Mouse (Mus musculus) MN1 (cell line): ENCODE data around the gene Dtx3.
A peak's percentile ranks its signal among the peaks of the same experiment; 100 is the strongest.
"Not testable (repeated sequence)": the region's sequence is repeated elsewhere in the genome, so short reads cannot be mapped to it uniquely, and the experiment has no call there.

Experiments used
- DNase-seq: peaks from one replicate; pipeline ENCODE4 v3.0.0-alpha.2; 2016; ENCODE audit warnings: low spot score

Dtx3 gene

DNA sequence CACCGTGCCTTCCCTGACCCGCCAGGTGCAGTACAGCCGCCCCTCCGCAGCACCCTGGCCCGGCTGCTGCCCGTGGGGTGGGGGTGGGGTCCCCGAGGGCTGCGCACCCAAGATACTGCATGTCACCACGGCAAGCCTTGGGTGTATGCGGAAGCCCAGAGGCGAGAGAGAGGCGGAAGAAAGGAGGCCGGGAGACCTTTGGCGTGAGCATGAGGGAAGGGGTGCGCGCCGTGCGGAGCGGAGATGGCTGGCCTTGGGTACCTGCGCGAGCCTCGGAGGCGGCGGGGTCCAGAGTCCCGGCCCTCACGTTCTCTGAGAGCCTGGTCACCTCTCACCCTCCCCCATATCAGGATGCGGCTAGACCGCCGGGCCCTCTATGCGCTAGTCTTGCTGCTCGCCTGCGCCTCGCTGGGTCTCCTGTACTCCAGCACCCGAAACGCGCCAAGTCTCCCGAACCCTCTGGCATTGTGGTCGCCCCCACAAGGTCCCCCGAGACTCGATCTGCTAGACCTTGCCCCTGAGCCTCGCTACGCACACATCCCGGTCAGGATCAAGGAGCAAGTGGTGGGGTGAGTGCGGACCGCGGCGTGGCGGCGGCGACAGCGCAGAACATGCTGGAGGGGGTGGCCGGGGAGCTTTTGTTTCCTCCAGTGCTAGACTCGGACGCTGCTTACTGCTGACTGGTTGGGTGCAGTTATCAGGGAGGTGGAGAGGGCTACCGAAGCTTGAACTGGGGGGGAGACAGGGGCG is 29.7 kb downstream of the Dtx3 start:
- no peak for DNase-seq

DNA sequence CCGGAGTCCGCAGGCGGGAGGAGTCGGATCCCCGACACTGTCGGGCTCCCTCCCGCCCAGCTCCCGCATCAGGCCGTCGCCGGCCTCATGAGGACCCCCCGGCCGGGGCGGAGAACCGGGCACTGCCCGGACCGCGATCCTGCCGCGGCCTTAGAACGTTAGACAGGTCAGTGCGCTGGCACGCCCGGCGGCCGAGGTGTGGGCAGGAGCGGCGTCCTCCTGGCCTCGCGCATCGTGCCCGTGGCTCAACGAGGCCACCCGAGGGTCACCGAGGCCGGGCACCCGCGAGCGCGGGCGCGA is 30.2 kb downstream of the Dtx3 start:
- DNase-seq, result no peak

DNA sequence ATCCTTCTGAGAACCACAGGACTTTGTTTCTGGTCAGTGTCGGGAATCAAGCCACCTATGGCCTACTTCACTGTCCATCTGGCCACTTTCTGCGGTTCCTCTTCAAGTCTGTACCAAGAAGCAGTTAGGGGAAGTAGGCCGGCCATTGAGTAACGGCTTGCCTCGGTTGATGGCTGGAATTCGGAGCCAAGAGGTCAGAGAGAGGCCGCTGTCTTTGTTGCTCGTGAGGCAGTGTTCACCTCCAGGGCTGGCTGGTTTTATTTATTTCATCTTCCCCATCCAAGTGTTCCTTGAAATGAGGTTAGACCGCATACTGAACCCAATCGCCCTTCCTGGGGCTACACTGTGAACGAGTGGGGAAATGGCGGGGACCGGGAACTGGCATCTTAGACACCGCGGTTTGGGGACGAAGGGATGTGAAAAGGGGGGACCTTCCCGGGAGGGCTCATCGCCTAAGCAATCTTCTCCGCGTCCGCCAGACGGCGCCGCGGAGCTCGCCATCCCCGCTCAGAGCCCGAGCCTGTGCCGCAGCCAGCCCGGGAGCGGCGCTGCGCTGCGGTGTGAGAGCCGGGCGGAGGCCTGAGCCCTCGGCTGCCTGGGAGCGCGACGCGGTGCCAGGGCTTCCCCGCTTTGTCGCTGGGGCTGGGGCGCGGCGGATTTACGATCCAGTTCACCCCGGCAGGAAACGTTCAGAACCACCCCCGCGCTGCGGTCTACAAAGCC is 30.7 kb downstream of the Dtx3 start, which contains the start of gene B4galnt1:
TSS of gene B4galnt1 (plus strand) at position 595 of the 723 bp plus-strand sequence.
- DNase-seq, result peak; percentile 45

DNA sequence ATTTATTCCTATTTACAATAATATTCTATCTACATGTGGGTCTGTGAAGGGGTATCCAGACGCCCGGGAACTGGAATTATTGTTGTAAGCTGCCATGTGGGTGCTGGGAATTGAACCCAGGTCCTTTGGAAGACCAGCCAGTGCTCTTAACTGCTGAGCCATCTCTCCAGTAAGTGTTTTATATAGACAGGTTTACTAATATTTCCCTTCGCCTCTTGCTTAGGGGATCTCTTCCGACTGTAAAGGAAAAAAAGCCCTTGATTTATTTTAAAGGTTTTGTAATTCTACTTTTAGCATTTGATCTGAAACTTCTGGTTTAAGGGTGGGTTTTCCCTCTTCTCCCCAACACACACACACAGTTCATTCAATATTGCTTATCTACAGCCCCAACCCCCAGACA is 31.3 kb downstream of the Dtx3 start:
- DNase-seq, result no peak

DNA sequence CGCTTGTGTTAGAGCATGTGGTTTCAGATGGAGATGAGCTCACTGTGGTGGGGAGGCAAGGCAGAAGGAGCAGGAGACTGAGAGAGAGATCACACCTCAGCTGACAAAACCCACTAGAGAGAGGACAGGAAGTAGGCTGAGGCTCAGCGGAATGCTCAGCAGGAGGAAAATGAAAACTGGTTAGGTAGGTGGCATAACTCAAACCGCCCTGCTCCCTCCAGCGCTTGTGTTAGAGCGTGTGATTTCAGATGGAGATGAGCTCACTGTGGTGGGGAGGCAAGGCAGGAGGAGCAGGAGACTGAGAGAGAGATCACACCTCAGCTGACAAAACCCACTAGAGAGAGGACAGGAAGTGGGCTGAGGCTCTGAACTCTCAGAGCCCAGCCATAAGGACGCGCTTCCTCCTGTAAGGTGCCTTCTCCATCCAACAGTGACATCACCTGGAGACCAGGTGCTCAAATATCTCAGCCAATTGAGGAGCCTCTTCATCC is 32.7 kb downstream of the Dtx3 start:
- DNase-seq, result not testable (repeated sequence)

DNA sequence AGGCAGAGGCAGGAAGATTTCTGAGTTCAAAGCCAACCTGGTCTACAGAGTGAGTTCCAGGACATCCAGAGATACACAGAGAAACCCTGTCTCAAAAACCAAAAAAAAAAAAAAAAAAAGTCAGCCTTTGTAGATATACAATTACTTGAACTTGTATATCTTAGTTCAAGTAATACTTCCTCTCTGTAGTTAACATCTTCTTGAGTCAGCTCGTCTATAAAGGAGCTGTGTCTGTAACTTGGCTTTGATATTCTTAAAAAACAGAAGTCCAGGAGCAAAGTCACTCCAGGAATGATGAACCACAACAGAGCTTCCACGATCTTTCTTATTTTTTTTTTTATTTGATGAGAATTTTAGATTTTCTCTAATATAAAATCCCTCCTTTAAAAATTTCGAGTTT is 34.8 kb downstream of the Dtx3 start:
- no peak for DNase-seq

DNA sequence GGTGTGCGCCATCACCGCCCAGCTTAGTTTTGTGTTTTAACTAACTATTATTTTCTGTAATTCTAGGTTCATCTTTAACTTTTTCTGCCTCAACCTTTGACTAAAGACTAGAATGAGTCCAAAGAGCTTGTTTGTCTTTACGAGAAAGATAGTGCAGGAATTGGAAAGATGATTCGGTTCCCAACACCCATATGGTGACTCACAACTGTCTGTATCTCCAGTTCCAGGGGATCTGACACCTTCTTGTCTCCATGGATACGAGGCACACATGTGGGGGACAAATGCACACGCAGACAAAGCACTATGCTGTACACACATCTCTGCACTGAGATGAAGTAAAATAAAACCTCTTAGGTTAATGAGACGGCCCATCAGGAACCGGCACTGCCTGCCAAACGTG is 35.4 kb downstream of the Dtx3 start:
- no peak for DNase-seq

DNA sequence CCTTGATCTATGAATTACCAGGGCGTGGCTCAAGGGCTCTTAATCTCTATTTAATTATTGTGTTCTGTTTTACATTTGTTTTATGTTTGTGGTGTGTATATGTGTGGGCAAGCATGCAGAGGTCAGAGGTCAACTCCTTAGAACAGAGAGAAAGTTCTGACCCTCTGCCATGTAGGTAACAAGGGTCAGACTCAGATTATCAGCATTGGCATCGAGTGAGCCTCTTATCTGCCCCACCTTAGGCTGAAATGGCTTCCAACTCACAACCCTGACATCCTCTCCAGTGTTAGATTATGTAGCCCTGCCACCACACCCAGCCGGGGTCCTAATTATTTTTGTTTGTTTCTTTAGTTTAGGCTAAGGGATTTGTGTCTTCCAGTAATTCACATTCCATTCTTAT is 37.1 kb downstream of the Dtx3 start:
- no peak for DNase-seq

DNA sequence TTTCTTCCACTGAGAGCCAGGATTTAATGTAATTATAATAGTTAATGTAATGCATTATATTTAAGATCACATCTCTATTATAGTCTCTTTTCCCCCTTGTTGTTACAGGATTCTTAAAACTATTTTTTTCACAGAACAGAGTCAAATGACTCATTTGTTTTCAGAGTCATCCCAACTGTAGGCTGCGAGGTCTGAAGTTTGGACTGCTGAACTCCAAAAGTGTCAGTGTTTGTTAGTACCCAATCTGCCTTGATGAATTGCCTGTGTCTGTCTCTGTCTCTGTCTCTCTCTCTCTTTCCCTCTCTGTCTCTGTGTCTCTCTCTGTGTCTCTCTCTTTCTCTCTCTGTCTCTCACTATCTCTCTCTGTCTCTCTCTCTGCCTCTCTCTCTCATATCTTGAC is 39.0 kb downstream of the Dtx3 start:
- DNase-seq, result no peak

DNA sequence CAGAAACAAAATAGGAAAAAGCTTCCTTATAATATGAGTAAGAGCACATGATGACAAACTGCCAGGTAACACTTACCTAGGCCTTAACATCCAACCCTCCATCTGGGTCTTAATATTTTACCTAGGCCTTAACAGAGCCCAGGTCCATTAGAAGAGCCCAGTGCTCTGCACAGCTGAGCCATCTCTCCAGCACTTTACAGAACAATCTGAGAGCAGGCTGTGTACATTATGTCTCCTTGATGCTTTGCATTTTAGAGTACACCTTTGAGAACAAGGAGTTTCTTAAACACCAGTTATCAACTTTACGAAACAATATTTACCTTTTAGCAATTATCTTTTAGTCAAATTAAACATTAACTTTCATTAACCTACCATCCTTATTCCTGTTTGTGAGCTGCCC is 39.4 kb downstream of the Dtx3 start:
- no peak for DNase-seq

DNA sequence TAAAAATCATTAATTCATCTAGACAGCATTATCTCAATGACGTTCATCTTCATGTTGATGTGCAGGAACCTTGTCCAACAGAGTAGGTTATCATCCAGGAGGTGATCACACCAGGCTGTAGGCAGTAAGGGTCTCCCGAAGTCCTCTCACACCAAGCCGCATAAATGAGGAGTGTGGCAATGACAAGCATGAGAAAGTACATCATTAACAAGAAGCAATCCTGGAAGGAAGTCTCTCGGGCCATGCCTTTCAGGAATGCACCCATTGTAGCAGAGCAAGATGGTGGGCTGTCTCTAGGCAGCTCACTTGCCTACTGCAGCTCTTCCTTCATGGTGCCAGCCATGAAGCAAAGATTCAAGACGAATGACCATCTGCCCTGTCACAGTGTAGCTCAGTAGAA is 40.9 kb downstream of the Dtx3 start:
- DNase-seq, result no peak

DNA sequence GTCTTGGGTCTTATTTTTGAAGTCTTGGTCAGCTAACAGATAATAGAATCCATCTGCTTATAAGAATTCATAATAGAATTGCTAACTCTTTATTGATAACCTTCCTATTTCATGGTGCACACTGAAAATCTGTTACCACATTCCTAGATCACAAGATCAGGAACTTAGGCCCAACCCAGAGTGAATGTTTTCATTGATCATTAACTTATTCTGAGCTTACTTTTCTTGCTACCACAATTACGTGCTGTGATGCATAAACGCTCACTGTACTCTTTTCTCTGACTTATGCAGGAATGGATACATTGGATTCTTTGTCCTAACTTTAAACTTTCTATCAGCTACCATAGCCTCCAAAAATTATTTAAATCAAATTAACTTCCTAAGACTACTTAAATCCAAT is 41.3 kb downstream of the Dtx3 start:
- DNase-seq, result no peak

DNA sequence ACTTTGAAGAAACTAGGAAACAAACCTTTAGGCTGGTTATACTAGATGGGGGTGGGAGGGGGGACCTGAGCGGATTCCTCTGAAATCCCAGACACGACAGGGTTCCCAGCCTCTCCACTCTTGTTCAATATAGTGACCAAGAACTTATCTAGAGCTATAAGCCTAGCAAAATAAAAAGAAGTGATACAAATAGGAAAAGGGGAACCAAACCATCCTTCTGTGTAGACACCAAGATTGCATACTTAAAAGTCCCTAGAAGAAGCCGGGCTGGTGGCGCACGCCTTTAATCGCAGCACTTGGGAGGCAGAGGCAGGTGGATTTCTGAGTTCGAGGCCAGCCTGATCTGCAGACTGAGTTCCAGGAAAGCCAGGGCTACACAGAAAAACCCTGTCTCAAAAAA is 42.2 kb downstream of the Dtx3 start:
- DNase-seq, result no peak

DNA sequence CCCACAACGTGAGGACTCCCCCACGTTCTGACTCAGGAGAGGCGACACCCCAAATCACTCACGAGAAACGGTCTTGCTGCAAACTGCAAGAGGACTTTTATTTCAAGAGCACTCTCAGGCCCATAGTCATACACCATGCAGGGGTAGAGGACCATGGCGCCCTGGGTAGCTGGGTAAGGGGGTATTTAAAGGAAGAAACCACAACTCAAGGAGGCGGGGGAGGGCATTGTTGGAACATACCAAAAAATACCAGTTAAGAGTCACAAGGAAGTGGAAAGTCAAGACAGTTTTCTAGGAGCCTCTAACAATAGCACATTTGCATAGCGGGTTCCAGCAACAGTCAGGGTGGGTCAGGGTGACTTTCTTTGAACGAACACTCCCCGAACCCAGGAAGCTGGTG is 43.0 kb downstream of the Dtx3 start:
- DNase-seq, result not testable (repeated sequence)

DNA sequence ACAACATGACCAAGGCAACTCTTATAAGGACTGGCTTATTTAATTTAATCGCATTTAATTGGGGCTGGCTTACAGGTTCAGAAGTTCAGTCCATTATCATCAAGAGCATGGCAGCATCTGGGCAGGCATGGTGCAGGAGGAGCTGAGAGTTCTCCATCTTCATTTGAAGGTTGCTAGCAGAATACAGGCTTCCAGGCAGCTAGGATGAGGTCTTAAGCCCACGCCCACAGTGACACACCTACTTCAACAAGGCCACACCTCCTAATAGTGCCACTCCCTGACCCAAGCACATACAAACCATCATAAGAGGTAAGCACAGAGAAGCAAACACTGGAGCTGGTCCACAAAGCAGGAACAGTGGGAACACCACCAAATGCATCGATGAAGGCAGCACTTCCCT is 44.3 kb downstream of the Dtx3 start:
- not testable (repeated sequence) for DNase-seq

DNA sequence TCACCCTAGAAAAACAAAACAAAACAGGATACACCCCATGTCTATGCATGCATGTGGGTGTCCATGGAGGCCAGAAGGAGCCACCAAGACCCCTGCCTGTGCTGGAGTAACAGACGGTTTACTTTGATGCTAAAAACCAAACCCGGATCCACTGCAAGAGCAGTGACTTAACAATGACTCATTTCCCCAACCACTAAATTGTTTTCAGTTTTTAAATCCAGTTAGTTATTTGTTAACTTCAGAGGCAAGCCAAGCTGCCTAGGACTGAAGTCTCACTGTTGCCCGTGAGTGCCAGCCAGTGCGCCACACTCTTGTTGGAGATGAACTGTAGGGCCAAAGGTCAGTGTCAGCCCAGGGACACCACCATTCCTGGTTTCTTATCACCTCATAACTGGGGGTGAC is 45.1 kb downstream of the Dtx3 start:
- DNase-seq, result no peak

DNA sequence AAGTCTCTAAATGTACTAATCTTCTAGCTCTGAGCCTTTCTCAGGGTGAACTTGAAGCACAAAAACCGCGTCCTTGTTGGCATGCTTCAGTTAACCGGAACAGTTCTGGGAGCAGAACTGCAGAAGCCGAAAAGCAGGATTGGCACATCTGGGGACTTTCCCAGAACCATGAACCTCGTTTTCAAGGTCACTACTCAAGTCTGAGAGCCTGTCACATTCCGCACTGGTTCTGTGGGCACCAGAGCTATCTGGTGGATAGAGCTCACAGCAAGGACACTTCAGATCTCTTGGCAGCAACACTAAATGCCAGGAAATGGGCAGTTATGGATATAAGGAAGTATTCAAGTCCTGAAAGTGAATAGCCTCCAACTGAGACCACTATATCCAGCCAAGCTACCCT is 48.4 kb downstream of the Dtx3 start:
- DNase-seq, result no peak

DNA sequence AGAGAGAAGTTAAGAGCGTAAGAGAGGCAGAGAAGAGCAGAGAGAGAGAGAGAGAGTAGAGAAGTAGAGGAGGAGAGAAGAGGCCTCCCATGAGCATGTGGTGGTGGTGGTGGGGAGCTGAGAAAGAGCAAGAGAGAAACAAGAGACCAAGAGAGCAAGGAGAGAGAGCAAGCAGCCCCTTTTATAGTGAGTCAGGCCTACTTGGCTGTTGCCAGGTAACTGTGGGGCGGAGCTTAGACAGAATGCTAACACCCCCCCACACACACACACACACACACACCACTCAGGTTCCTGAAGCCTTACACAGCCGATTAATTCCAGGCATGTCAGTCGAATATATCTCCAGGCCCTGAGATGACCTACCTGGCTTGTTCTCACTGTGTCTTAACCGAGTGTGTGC is 50.2 kb downstream of the Dtx3 start:
- DNase-seq, result no peak

DNA sequence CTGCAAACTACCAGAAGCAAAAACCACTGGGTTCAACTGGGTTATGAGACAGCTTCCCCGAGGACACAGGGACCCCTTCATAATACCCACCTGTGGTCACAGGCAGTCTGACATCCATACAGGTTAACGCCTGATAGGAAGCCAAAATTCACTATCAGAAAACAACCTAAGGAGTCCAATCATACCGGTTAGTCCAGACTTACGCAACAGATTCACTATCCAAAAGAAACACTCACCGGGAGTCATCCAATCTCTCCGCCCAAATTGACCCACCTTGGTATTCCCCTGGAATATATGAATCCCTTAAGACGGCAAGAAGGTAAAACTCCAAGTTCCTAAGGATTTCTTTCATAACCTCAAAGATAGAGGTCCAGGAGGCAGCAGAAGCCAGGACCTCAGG is 51.0 kb downstream of the Dtx3 start:
- DNase-seq, result no peak

DNA sequence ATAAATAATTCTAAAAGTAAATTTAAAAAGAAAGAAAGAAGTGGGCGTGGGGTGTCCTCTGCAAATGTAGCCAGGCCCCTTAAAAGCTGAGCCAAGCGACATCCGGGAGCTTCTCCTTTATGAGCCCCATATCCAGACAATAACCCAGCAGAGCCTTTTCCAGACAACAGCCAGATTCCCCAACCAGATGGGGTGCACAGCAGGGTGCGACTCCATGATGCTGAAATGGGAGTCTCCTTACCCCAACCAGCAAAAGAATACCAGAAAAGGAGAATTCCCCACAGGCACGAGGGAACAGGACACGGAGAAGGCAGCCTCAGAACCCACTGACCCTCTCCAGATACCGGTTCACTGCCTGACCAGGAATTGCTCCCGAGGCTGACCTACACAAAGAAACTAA is 52.3 kb downstream of the Dtx3 start:
- no peak for DNase-seq

DNA sequence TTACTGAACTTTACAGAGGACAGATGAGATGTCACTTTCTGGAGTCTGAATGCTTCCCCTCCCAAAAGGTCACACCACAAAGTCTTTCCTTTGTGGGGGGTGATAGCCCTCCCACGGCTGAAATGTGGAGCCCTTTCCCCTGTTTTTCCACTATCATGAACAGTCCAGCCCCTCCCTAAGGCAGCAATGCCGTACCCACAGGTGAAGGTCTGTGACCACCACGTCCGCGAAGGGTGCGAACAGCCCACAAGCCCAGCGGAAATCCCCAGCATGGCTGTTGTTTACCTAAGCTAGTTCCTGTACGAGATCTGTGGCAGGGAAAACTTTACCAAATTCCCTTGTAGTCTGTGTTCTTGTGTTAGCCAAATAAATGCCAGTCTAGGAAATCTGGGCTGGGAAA is 54.0 kb downstream of the Dtx3 start:
- no peak for DNase-seq

DNA sequence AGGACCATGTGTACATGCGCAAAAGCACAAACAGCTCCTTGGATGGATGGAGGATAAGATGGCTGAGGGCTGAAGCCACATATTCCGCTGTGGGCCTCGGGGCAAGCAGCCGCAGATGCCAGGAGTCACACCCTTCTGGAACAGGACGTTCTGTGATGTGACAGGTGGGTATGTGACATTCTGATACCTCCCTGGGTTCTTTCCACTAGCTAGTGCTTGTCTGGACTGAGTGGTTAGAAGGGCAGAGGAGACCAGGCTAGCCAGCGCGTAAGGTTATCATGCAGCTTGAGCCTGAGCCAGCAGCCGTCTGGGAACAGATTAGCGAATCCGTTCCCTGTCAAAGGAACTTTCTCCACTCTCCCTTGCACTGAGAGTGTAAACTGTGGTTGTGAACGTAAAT is 54.6 kb downstream of the Dtx3 start:
- DNase-seq, result no peak
